Mouse (Mus musculus): ENCODE measurements around the gene Ksr1.

- TF ChIP-seq CTCF (IDR thresholded peaks at IDR 0.05; ENCODE audit: extremely low read depth, insufficient read depth, insufficient read length, insufficient replicate concordance): no peak
- no peak for TF ChIP-seq POLR2A (IDR thresholded peaks at IDR 0.05; ENCODE audit: low read depth, low read length)
Observed at GRCm38 (mm10) chr11:79059850-79060249, 86.4 kb downstream of the Ksr1 start.
